Mouse (Mus musculus): ENCODE data around the gene Serpinb6b.

DNA sequence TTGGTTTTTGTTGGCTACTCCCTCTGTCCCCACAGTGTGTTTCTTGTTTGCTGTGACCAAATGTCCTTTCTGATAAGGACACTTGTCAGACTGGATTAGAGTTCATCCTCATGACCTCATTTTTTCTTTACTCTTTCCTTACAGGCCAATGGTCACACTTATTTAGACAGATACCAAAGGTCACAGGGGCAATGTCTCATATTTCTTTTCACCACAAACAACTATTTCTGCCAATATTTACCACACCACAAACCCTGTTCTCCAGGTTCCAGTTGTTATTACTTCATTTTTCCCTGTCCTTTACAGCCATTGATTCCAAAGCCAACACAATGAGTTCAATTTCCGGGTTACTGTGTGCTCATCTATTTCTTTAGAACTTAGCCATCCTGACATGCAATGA is 4.6 kb downstream of the Serpinb6b start:
- no peak for TF ChIP-seq GATA1 (IDR thresholded peaks at IDR 0.05; ENCODE audit: borderline replicate concordance, low read length)
- TF ChIP-seq FLI1 (IDR thresholded peaks at IDR 0.05; ENCODE audit: low read length): no peak

Measured in megakaryocyte, embryonic 14.5 days (primary cell).